Mouse (Mus musculus): ENCODE measurements around the gene Lrmp.

DNA sequence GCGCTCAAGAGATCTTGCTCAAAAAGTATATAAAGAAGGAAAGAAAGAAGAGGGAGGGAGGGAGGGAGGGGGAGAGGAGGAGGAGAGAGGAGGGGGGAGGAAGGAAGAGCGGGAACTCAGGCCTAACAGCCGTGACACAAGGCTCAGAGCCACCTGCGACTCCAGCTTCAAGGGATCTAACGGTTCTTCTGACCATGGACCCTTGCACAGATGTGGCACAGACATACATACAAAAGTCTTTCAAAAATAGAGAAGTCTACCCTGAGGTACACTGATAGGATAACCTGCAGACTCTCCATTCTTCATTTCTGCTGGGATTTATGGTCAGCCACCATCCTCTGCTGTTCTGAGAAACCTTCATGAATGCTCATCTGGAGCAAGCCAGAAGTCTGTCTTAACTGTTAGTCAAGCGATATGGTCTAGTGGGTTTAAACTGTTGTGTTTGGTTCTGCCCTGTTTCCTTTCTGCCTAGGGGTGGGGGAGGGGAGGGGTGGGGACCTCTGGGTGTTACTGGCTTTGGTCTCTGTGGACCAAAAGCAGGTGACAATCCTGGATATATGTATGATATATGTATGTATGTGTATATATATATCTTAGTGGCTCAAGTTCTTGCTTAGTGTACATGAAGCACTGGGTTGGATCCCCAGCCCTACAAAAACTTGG, 25.1 kb upstream of the Lrmp start:
- no peak for TF ChIP-seq CTCF (IDR thresholded peaks at IDR 0.05; ENCODE audit: low read depth)
- TF ChIP-seq EP300 (optimal IDR thresholded peaks at IDR 0.05) = no peak

Measured in stomach, postnatal 0 days (tissue).